Mouse (Mus musculus): ENCODE data around the gene Dst. TPM values are rescaled to one million over a fixed set of nuclear protein-coding genes. Genes with fewer than 3 reads are reported as not detected.
A peak's percentile ranks its signal among the peaks of the same experiment; 100 is the strongest.

The Dst gene
- polyA plus RNA-seq, 1 experiment from 2014 or later: 29.4 TPM

- Histone ChIP-seq H3K27ac (no peak overlapping the region), H3K9me3 (replicated peaks) (no peaks in the 10 kb centered on the region), H3K36me3 (ENCODE audit: poor library complexity, severe bottlenecking) (no peaks in the 10 kb centered on the region), H3K4me3 (no peak overlapping the region), H3K27me3 (no peaks in the 10 kb centered on the region), H3K9ac (no peak overlapping the region), H3K4me2 (no peak overlapping the region), H3K4me1 (peaks cover 4% of the 10 kb centered on the region)
- no peak for ATAC-seq
- WGBS: 96% methylated on average over 12 of the region's 12 CpGs
Measured at GRCm38 (mm10) chr1:34036111-34036510, 128.1 kb downstream of the Dst start.

DNA sequence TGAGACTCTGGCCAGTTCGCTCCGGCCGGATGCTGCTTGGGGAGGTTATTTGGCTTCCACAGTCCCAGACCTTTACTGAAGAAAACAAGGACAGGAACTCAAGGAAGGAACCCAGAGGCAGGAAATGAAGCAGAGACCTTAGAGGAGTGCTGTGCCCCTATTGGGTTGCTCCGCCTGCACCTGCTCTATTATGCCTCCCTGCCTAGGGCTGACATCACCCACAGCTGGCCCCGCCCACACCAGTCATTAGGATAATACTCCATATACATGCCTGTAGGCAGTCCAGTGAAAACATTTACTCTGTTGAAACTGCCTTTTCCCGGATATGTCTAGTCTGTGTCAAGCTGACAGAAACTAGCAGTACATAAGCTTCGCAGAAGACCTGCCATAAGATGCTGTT is 130.5 kb downstream of the Dst start:
- H3K36me3 ChIP-seq (ENCODE audit: poor library complexity, severe bottlenecking): no peaks in the 10 kb centered on the region
- no peak overlapping the region for H3K27ac ChIP-seq
- no peak overlapping the region for H3K4me3 ChIP-seq
- H3K9ac ChIP-seq: no peak overlapping the region
- ATAC-seq: no peak
- no peaks in the 10 kb centered on the region for H3K27me3 ChIP-seq
- H3K4me2 ChIP-seq: no peak overlapping the region
- peaks cover 15% of the 10 kb centered on the region for H3K4me1 ChIP-seq
- 89% methylated on average over 7 of the region's 7 CpGs for WGBS
- no peaks in the 10 kb centered on the region for H3K9me3 ChIP-seq (replicated peaks)

GRCm38 (mm10) chr1:34040049-34040448 is 132.0 kb downstream of the Dst start:
- H3K27ac ChIP-seq: no peak overlapping the region
- H3K27me3 ChIP-seq: no peaks in the 10 kb centered on the region
- ATAC-seq: no peak
- H3K9ac ChIP-seq: no peak overlapping the region
- no peaks in the 10 kb centered on the region for H3K36me3 ChIP-seq (ENCODE audit: poor library complexity, severe bottlenecking)
- 87% methylated on average over 3 of the region's 3 CpGs for WGBS
- no peaks in the 10 kb centered on the region for H3K9me3 ChIP-seq (replicated peaks)
- H3K4me1 ChIP-seq: peaks cover 18% of the 10 kb centered on the region
- H3K4me2 ChIP-seq: no peak overlapping the region
- no peak overlapping the region for H3K4me3 ChIP-seq

DNA sequence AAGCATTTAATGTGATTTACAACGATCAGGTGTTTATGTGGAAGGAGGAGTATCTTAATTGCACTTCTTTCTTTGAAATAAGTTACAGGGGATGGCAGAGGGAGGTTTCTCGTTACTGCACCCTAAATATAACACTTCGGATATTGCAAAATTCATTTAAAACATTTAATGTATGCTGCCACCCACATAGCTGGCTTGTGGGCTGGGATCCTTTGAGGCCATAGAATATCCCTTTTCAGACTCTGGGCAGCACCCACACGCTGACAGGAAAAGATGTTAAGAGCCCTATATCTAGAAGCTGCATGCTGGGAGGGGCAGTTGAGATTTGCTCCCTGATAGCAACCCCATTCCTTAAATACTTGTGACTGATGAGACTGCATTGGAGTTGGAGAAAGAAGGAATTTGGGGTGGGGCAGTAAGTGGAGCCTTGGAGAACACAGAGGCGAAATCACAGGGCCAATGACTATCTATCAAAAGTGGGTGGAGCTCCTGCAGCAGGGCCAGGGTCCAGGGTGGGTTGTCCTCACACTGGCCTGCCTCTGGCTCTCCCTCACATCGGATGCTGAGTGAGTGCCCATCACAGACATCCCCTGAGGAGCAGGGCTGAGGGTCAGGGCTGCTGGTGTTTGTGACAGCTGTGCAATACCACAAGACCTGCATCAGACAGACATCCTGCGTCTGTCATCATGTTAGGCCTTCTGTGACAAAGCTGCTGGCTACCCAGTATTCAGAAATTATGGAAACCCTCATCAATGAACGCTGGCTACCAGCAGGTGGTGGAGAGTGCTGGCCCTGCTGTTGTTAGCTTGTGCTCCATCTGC is 133.1 kb downstream of the Dst start:
- Histone ChIP-seq H3K27me3 (no peaks in the 10 kb centered on the region), H3K9ac (no peak overlapping the region; the same call in 1 of the 2 replicates), H3K9me3 (replicated peaks) (no peaks in the 10 kb centered on the region), H3K4me2 (no peak overlapping the region), H3K36me3 (ENCODE audit: poor library complexity, severe bottlenecking) (no peaks in the 10 kb centered on the region), H3K4me3 (no peak overlapping the region), H3K27ac (peak overlapping the region; percentile 65), H3K4me1 (peaks cover 18% of the 10 kb centered on the region)
- ATAC-seq: peak; percentile 70
- 49% methylated on average over 8 of the region's 8 CpGs for WGBS

DNA sequence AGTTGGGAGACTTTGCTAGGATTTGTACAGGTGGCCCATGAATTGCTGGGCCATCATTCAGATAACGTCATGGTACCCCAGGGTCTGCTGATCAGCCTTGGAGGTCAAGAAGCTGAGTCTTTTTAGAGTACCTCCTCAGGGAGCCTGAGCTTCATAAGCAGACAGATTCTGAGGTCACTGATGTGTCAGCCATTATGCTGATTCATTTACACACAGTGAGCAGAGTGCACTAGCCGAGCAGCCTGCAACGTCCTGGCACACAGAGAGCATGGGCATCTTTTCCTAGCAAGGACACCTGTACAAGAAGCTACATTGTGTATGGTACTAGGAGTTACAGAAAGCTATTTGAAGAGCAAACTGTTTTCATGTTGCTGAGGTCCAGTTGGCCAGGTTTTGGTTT is 134.3 kb downstream of the Dst start:
- Histone ChIP-seq H3K27ac (no peak overlapping the region), H3K9me3 (replicated peaks) (no peaks in the 10 kb centered on the region), H3K4me3 (no peak overlapping the region), H3K4me1 (peaks cover 18% of the 10 kb centered on the region), H3K4me2 (no peak overlapping the region), H3K9ac (no peak overlapping the region), H3K27me3 (no peaks in the 10 kb centered on the region), H3K36me3 (ENCODE audit: poor library complexity, severe bottlenecking) (no peaks in the 10 kb centered on the region)
- 60% methylated on average over 3 of the region's 3 CpGs for WGBS
- ATAC-seq: no peak

- Histone ChIP-seq H3K27me3 (no peaks in the 10 kb centered on the region), H3K9ac (no peak overlapping the region), H3K4me3 (no peak overlapping the region), H3K9me3 (replicated peaks) (no peaks in the 10 kb centered on the region), H3K4me1 (peaks cover 20% of the 10 kb centered on the region), H3K36me3 (ENCODE audit: poor library complexity, severe bottlenecking) (no peaks in the 10 kb centered on the region), H3K27ac (no peak overlapping the region), H3K4me2 (no peak overlapping the region)
- no peak for ATAC-seq
- 88% methylated on average over 8 of the region's 8 CpGs for WGBS
Measured at GRCm38 (mm10) chr1:34043327-34043726, 135.3 kb downstream of the Dst start.

DNA sequence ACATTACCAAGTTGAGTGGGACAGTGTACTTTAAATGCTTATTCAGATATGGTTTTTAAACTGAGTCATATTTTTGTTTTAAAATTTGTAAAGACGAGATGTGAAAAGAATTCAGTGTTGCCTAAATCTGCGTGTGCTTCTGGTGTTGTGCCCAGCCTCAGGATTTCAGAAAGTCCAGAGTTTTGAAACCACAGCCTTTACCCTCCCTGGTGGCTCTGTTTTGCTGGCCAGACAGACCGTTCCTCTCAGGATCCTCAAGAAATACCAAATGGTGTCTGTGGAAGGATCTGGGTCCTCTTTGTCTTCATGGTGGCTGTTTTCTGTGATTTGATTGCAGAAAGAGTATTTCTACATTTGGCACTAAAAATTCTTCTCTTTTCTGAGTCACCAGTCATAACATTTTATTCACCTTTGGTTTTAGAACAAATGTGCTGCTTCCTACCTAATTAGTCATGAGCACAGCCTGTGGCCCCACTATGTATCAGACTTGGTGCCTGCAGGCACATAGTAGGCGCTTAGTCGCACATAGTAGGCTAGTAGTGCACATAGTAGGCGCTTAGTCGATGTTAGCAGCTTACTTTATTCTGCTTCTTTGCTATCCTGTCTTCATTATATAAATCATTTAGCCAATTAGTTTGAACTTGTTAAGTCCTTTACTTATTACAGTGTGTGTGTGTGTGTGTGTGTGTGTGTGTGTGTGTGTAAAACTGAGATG is 136.0 kb downstream of the Dst start:
- 93% methylated on average over 7 of the region's 7 CpGs for WGBS
- Histone ChIP-seq H3K4me3 (no peak overlapping the region), H3K4me1 (peaks cover 23% of the 10 kb centered on the region), H3K4me2 (no peak overlapping the region), H3K9ac (no peak overlapping the region), H3K27me3 (no peaks in the 10 kb centered on the region), H3K27ac (no peak overlapping the region), H3K9me3 (replicated peaks) (no peaks in the 10 kb centered on the region), H3K36me3 (ENCODE audit: poor library complexity, severe bottlenecking) (no peaks in the 10 kb centered on the region)
- ATAC-seq: no peak

DNA sequence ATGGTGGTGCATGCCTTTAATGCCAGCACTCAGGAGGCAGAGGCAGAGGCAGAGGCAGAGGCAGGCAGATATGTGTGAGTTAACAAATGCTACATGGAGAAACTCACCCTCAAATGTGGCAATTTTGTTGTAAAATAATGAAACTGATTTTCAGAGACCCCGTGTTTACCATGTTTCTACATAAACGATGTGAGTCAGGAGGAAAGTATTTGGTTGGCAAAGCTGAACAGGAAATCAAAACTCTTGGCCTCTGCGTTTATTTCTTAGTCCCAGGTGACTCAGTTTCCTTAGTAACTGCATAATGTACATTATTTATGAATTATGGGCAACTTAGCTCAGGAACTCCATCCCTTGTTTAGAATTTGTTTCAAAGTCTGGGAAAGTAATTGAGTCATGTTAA is 136.7 kb downstream of the Dst start:
- ATAC-seq: no peak
- no peaks in the 10 kb centered on the region for H3K36me3 ChIP-seq (ENCODE audit: poor library complexity, severe bottlenecking)
- H3K9me3 ChIP-seq (replicated peaks): no peaks in the 10 kb centered on the region
- H3K4me1 ChIP-seq: peaks cover 23% of the 10 kb centered on the region
- no peak overlapping the region for H3K9ac ChIP-seq
- H3K27me3 ChIP-seq: no peaks in the 10 kb centered on the region
- 82% methylated on average over 3 of the region's 3 CpGs for WGBS
- H3K27ac ChIP-seq: no peak overlapping the region
- H3K4me3 ChIP-seq: no peak overlapping the region
- H3K4me2 ChIP-seq: no peak overlapping the region

DNA sequence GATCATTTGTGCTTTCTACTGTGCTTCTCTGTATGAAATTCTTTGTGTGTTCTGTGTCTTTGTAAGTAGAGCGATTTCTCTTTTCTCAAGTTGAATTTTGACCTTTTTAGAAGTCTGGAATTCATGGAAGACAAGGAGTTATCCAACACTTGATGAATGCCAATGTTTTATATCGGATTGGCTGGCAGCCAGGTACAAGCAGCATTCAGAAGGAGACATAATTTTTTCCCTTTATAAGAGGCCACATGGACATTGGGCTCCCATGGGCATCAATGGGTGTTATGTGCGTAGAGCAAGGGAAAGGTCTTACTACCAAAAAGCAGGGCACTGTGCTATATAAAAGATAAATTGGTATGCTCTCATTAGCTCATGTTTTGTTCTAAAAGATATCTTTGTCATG is 139.3 kb downstream of the Dst start:
- H3K4me1 ChIP-seq: peaks cover 23% of the 10 kb centered on the region
- H3K27ac ChIP-seq: no peak overlapping the region
- H3K27me3 ChIP-seq: no peaks in the 10 kb centered on the region
- H3K36me3 ChIP-seq (ENCODE audit: poor library complexity, severe bottlenecking): no peaks in the 10 kb centered on the region
- no peak for ATAC-seq
- H3K9me3 ChIP-seq (replicated peaks): no peaks in the 10 kb centered on the region
- WGBS: 79% methylated on average over 3 of the region's 3 CpGs
- no peak overlapping the region for H3K9ac ChIP-seq
- no peak overlapping the region for H3K4me2 ChIP-seq
- no peak overlapping the region for H3K4me3 ChIP-seq

- H3K4me3 ChIP-seq: no peak overlapping the region
- WGBS: 95% methylated on average over 3 of the region's 3 CpGs
Measured at GRCm38 (mm10) chr1:34051251-34051650, 143.2 kb downstream of the Dst start.

DNA sequence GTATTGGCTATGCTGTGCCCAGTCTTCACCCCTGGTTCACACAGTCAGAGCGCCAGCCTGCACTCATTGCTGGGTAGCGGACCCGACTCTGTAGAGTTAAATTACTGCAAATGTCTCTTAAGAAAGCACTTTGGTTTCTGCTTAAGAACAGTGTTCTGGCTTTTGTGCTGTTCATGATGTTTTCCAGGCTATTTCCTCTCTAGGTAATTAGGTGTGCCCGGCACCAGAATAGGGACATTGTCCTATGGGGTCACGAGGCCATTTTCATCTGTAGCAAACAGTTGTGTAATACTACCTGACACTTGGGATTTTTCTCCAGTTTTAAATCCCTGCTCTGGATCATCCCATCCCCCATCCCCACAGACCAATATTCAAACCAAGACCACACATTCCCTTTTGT is 144.4 kb downstream of the Dst start:
- 43% methylated on average over 5 of the region's 5 CpGs for WGBS

More at GRCm38 (mm10) chr1:34051251-34051650, 143.2 kb downstream of the Dst start:
- Histone ChIP-seq H3K9ac (no peak overlapping the region), H3K36me3 (ENCODE audit: poor library complexity, severe bottlenecking) (no peaks in the 10 kb centered on the region), H3K27ac (no peak overlapping the region), H3K27me3 (no peaks in the 10 kb centered on the region), H3K4me2 (no peak overlapping the region), H3K4me1 (peaks cover 27% of the 10 kb centered on the region), H3K9me3 (replicated peaks) (no peaks in the 10 kb centered on the region)
- ATAC-seq: 0 out of 2 replicates have a peak, but pooled peaks have one; percentile 41

DNA sequence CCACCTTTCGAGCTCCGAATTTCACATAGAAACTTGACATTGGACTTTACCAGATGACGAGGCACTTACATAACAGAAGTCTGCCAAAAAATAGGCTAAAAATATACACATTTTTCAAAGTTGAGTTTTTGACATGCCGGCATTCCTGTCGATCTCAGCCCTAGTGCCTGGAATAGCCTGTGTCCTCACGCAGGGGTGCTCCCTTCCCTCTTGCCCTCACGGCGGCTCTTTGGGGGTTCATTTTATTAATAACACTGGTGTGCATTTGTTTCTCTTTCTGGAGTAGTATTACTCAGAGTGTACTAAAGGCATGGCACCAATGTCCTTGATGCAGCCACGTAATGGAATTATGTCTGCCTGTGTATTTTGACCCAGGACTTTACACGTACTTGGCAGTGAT is 146.9 kb downstream of the Dst start:
- ATAC-seq: no peak
- H3K27ac ChIP-seq: no peak overlapping the region
- no peak overlapping the region for H3K4me3 ChIP-seq
- H3K9ac ChIP-seq: no peak overlapping the region
- no peaks in the 10 kb centered on the region for H3K36me3 ChIP-seq (ENCODE audit: poor library complexity, severe bottlenecking)
- WGBS: 93% methylated on average over 10 of the region's 10 CpGs
- no peaks in the 10 kb centered on the region for H3K27me3 ChIP-seq
- H3K4me2 ChIP-seq: no peak overlapping the region
- peaks cover 22% of the 10 kb centered on the region for H3K4me1 ChIP-seq
- H3K9me3 ChIP-seq (replicated peaks): no peaks in the 10 kb centered on the region; the same call in 1 of the 2 replicates

More for the DNA sequence above, 144.4 kb downstream of the Dst start:
- H3K36me3 ChIP-seq (ENCODE audit: poor library complexity, severe bottlenecking): no peaks in the 10 kb centered on the region
- H3K9ac ChIP-seq: no peak overlapping the region
- no peak for ATAC-seq
- no peak overlapping the region for H3K27ac ChIP-seq
- no peaks in the 10 kb centered on the region for H3K27me3 ChIP-seq
- H3K4me3 ChIP-seq: no peak overlapping the region
- H3K4me2 ChIP-seq: no peak overlapping the region
- no peaks in the 10 kb centered on the region for H3K9me3 ChIP-seq (replicated peaks)
- H3K4me1 ChIP-seq: peaks cover 27% of the 10 kb centered on the region
